Mouse (Mus musculus): ENCODE measurements around the gene Adh4. TPM values are rescaled to one million over a fixed set of nuclear protein-coding genes. Genes with fewer than 3 reads are reported as not detected.

Gene Adh4
- total RNA-seq (2023) = not detected in 4 replicates

GRCm38 (mm10) chr3:138415121-138415690 is at the start of gene Adh4:
Gene Adh4, plus strand, starts transcription at chr3:138415466.

DNA sequence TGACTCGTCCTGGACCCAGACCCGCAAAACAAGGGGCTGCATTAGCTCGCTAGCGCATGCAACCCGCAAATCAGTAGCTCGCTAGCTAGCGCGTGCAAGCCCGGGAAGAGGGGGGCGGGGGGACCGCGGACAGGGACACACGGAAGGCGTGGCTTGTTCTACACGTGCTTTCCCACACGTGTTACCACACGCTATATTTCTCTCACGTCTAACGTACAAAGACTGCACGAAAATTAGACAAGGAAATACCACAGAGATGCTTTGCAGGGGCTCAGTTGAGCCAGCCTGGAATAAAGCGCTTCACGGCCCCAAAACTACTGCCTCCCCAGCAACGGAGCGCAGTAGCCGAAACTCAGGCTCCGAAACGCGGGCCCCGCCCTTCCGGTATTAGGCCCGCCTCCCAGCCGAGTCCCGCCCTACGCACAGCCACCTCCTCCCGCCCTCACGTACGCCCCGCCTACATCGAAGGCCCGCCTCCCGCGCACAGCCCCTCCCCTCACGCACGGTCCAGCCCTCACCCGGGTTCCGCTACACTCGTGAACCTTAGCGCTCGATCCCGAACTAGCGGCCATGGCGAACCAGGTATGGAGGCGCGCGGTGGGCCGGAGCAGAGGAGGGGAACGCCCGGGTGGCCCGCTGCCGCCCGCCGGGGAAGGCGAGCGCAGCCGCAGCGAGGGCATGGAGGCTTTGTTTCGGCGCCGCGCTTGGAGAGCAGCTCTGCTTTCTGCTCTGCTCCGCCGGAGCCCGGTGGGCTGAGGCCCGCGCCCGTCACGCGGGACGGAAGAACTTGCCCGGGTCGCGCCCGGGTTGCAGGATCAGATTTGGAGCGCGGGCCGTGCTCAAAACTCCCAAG is 27.6 kb downstream of the Adh4 start, which contains the start of gene Adh5:
TSS of gene Adh5 (plus strand) at position 482 of the 853 bp plus-strand sequence.

Other genes with a start within 250 kb of the Adh4 start
- gene 4930579F01Rik, start 221.6 kb upstream of the Adh4 start, total RNA-seq (2023) = not detected in 4 replicates
- gene Adh7, start 197.7 kb upstream of the Adh4 start, total RNA-seq (2023) = not detected in 4 replicates
- gene Adh1, start 154.5 kb upstream of the Adh4 start, total RNA-seq (2023) = not detected in 4 replicates
- gene Adh6a, start 102.2 kb upstream of the Adh4 start, total RNA-seq (2023) = not detected in 4 replicates
- gene Adh6b, start 73.7 kb upstream of the Adh4 start, total RNA-seq (2023) = not detected in 4 replicates
- 53.5 to 64.6 TPM (median 61.6 TPM) in 4 replicates for gene Adh5, start 27.6 kb downstream of the Adh4 start, total RNA-seq (2023)
- 44.9 to 49.8 TPM (median 46.9 TPM) in 4 replicates for gene Metap1, start 74.0 kb downstream of the Adh4 start, total RNA-seq (2023)
- gene Eif4e, start 110.7 kb downstream of the Adh4 start, total RNA-seq (2023) = 65.9 to 84.0 TPM (median 74.0 TPM) in 4 replicates